7 mouse cellular contexts compared by ENCODE assay signal in the genomic region with DNA sequence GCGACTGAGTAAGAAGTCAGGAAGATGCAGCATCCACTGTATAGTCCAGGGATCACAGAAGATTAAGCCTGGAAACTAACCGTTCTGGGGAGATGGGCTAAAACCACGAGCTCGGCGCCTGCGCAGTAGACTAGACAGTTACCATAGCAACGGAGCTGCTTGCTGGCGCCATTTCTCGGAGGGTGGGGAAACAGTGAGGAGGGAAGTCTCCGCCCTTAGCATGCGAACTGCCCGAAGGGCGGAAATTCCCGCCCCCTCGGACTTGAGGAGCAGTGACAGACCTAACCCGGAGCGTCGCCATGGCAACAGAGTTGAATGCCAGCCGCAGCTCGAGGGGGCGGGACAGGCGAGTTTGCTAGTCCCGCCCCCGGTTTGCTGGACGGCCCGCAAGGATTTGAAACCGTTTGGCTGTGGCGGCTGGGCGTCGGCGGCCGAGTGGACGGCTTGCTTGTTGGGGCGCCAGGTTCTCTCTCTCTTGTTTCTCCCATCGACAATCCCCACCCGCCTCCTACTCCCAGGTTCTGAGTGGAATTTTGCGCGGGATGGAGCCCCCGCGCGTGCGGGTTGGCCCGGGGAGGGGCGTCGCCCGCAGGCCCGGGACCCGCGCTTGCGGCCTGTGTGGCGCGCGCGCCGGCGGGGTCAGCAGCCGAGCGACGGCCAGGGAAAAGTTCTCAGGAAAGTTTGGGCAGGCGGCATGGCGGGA. TPM values are rescaled to one million over a fixed set of nuclear protein-coding genes. Genes with fewer than 3 reads are reported as not detected.
DNase-seq lines count a peak whose midpoint lies in the region; ATAC-seq and TF ChIP-seq lines count a peak whose summit lies in the region.

A gene (plus strand): TSS at position 304 of the 703 bp plus-strand sequence.

- H3K36me3 ChIP-seq in embryonic facial prominence, embryonic 10.5 days (replicated peaks), result no peaks in the 10 kb centered on the region
- H3K36me3 ChIP-seq in intestine, postnatal 0 days (ENCODE audit: control insufficient read depth, insufficient read depth), result no peaks in the 10 kb centered on the region
- H3K36me3 ChIP-seq in midbrain, embryonic 12.5 days, result no peaks in the 10 kb centered on the region
- H3K36me3 ChIP-seq in small intestine, adult 2 months (ENCODE audit: control insufficient read depth, insufficient read depth, low read length), result no peaks in the 10 kb centered on the region

- peaks cover 17% of the 10 kb centered on the region for H3K27me3 ChIP-seq in embryonic facial prominence, embryonic 10.5 days (replicated peaks; ENCODE audit: low read depth, poor library complexity, severe bottlenecking)
- no peaks in the 10 kb centered on the region for H3K27me3 ChIP-seq in intestine, postnatal 0 days (replicated peaks; ENCODE audit: control insufficient read depth, insufficient read depth, low read length)
- H3K27me3 ChIP-seq in midbrain, embryonic 12.5 days, result peaks cover 6% of the 10 kb centered on the region
- no peaks in the 10 kb centered on the region for H3K27me3 ChIP-seq in small intestine, adult 2 months (ENCODE audit: control insufficient read depth, insufficient read depth, low read length)

- H3K9ac ChIP-seq in intestine, postnatal 0 days (ENCODE audit: low read depth, low read length), result peak within 1 kb of the TSS; percentile 61
- H3K9ac ChIP-seq in midbrain, embryonic 12.5 days (replicated peaks), result peak within 1 kb of the TSS; percentile 65

- TF ChIP-seq CTCF in intestine, postnatal 0 days (IDR thresholded peaks at IDR 0.05; ENCODE audit: low read depth), result no peak
- no peak for TF ChIP-seq CTCF in small intestine, adult 2 months (IDR thresholded peaks at IDR 0.05; ENCODE audit: extremely low read depth, insufficient read length, insufficient replicate concordance, low read depth, low read length)

- ATAC-seq in intestine, postnatal 0 days, result peak; percentile 96
- ATAC-seq in midbrain, embryonic 12.5 days (ENCODE audit: low FRiP score, low read depth), result peak; percentile 94

- H3K27ac ChIP-seq in embryonic facial prominence, embryonic 10.5 days (replicated peaks), result peak within 1 kb of the TSS; percentile 91
- H3K27ac ChIP-seq in intestine, postnatal 0 days (ENCODE audit: low read depth, low read length), result no peak within 1 kb of the TSS
- peak within 1 kb of the TSS; percentile 73 for H3K27ac ChIP-seq in midbrain, embryonic 12.5 days (replicated peaks)
- no peak within 1 kb of the TSS for H3K27ac ChIP-seq in small intestine, adult 2 months (ENCODE audit: insufficient read depth, low read depth, low read length)

- H3K4me1 ChIP-seq in embryonic facial prominence, embryonic 10.5 days, result peaks cover 37% of the 10 kb centered on the region
- H3K4me1 ChIP-seq in intestine, postnatal 0 days (replicated peaks; ENCODE audit: control insufficient read depth, insufficient read depth, low read length), result no peaks in the 10 kb centered on the region
- H3K4me1 ChIP-seq in midbrain, embryonic 12.5 days, result peaks cover 16% of the 10 kb centered on the region
- H3K4me1 ChIP-seq in small intestine, adult 2 months (ENCODE audit: control insufficient read depth, insufficient read depth, insufficient read length, low read length), result peaks cover 10% of the 10 kb centered on the region

- TF ChIP-seq POLR2A in small intestine, adult 2 months (IDR thresholded peaks at IDR 0.05; ENCODE audit: low read depth, low read length), result peak; percentile 33; the same call in 1 of the 2 replicates

- H3K4me3 ChIP-seq in embryonic facial prominence, embryonic 10.5 days, result peak within 1 kb of the TSS; percentile 74
- H3K4me3 ChIP-seq in intestine, postnatal 0 days (ENCODE audit: low read depth, low read length), result peak within 1 kb of the TSS; percentile 52
- peak within 1 kb of the TSS; percentile 59 for H3K4me3 ChIP-seq in midbrain, embryonic 12.5 days
- peak within 1 kb of the TSS; percentile 78 for H3K4me3 ChIP-seq in small intestine, adult 2 months (ENCODE audit: low read depth, low read length)

- H3K4me2 ChIP-seq in intestine, postnatal 0 days (replicated peaks; ENCODE audit: low read depth), result peak within 1 kb of the TSS; percentile 81
- H3K4me2 ChIP-seq in midbrain, embryonic 12.5 days (replicated peaks), result peak within 1 kb of the TSS; percentile 59

- peak; percentile 97 for DNase-seq in adrenal gland, postnatal 10 days
- DNase-seq in embryonic facial prominence, embryonic 10.5 days (ENCODE audit: low spot score), result peak; percentile 98
- DNase-seq in gonadal fat pad, adult 2 months (ENCODE audit: low read depth), result peak; percentile 42
- peak; percentile 99 for DNase-seq in left cerebral cortex, postnatal 4 days

- intact Hi-C loops in left cerebral cortex, postnatal 4 days (cut with DNase I), result no loop called here

- WGBS in embryonic facial prominence, embryonic 10.5 days, result under 1% methylated on average over 61 of the region's 61 CpGs
- WGBS in intestine, postnatal 0 days, result under 1% methylated on average over 61 of the region's 61 CpGs
- WGBS in midbrain, embryonic 12.5 days, result under 1% methylated on average over 61 of the region's 61 CpGs
- under 1% methylated on average over 61 of the region's 61 CpGs for WGBS in small intestine, adult 2 months

- no peaks in the 10 kb centered on the region for H3K9me3 ChIP-seq in embryonic facial prominence, embryonic 10.5 days
- H3K9me3 ChIP-seq in intestine, postnatal 0 days (ENCODE audit: control insufficient read depth), result no peaks in the 10 kb centered on the region
- H3K9me3 ChIP-seq in midbrain, embryonic 12.5 days, result no peaks in the 10 kb centered on the region

RNA-seq across cellular contexts. Expression of the gene that starts here (rescaled TPM):
- 10 to 100 TPM; 14.4 to 14.9 TPM for total RNA-seq in adrenal gland, postnatal 10 days (2021)
- polyA plus RNA-seq in embryonic facial prominence, embryonic 10.5 days (2016; fragmentation: Nextera tagmentation; extraction: Ambion mirVana), result 9.0 and 11.0 TPM in 2 replicates
- 1.1 and 2.0 TPM in 2 replicates for polyA plus RNA-seq in gonadal fat pad, adult 2 months (2012; rRNA removed)
- 3.8 and 3.9 TPM in 2 replicates for polyA plus RNA-seq in intestine, postnatal 0 days (2015; fragmentation: Nextera tagmentation; extraction: Ambion mirVana)
- 10 to 100 TPM; 16.1 to 17.7 TPM for total RNA-seq in left cerebral cortex, postnatal 4 days (2021)
- polyA plus RNA-seq in midbrain, embryonic 12.5 days (2016; fragmentation: Nextera tagmentation; extraction: Ambion mirVana), result 30.1 and 39.5 TPM in 2 replicates
- 0.19 TPM in 2 replicates for polyA plus RNA-seq in small intestine, adult 2 months (2012; rRNA removed)

Comparison
In these comparisons a context has a peak if more than half of its experiments do, and no peak if none do; other contexts are left out.
1. DNase-seq: peak in every context shown above with its lines; median percentile 99 in left cerebral cortex, postnatal 4 days; 98 in embryonic facial prominence, embryonic 10.5 days; 97 in adrenal gland, postnatal 10 days; 42 in gonadal fat pad, adult 2 months.
2. H3K27ac ChIP-seq: peak in embryonic facial prominence, embryonic 10.5 days (single experiment) and midbrain, embryonic 12.5 days (single experiment); none in intestine, postnatal 0 days (single experiment) and small intestine, adult 2 months (single experiment).
3. Peak in every context shown above with its lines, with median percentiles within 50 percentile points of each other: H3K4me3 ChIP-seq.